Mouse (Mus musculus) testis, adult 2 months (tissue): ENCODE measurements around the gene Serpinb1c.

ENCODE experiments used
- CTCF ChIP-seq: fragments of 200-500 bp; IDR thresholded peaks from 2 replicates; pipeline ENCODE4 v1.5.1; 2012; ENCODE audit warnings: low read depth, mild to moderate bottlenecking, inconsistent platforms, low read length, moderate library complexity; ENCODE audit not compliant: control insufficient read depth, insufficient read depth, insufficient replicate concordance
- POLR2A ChIP-seq: fragments of 200-500 bp; IDR thresholded peaks from 2 replicates; pipeline ENCODE4 v1.6.1; 2012; ENCODE audit warnings: low read depth, mild to moderate bottlenecking, inconsistent platforms, low read length, moderate library complexity; ENCODE audit not compliant: control insufficient read depth

- TF ChIP-seq CTCF (no peak), POLR2A (no peak)
Observed at GRCm38 (mm10) chr13:32841349-32841748, 56.7 kb downstream of the Serpinb1c start.
